ENCODE assay signal across 17 mouse cellular contexts in the genomic region with DNA sequence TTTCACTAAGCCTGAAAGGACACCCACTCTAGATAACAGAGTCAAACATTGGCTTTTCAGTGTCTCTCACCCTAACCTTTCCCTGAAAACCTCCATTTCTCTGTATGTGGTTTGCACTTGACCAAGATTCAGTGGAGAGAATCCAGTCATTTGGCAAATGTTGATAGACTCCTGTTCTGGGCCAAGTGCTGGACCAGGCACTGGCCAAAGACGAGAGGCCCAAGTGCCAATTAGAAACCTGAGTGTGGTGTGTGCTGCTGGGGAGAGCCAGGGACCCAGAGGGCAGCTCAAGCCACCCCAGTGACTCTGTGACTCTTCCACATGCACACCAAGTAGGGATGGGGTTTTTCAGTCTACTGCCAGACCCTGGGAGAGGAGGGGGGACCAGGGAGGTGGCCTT. TPM values are rescaled to one million over a fixed set of nuclear protein-coding genes. Genes with fewer than 3 reads are reported as not detected.
A peak's percentile ranks its signal among the peaks of the same experiment; 100 is the strongest.
DNase-seq lines count a peak whose midpoint lies in the region; ATAC-seq and TF ChIP-seq lines count a peak whose summit lies in the region.
"Had no signal": no experiment of that assay in that cellular context is flagged by ENCODE, and none has a peak within 500 bp of the region (broad histone marks: within the 10 kb centered on the region; RNA-seq: fewer than 3 reads in every experiment).

No protein-coding gene starts in this region.

- DNase-seq in gastrocnemius, adult 18-20 months (ENCODE audit: low spot score), result peak; percentile 72
- DNase-seq in gastrocnemius, postnatal 4 days (ENCODE audit: low spot score in 2 of 2), result no peak
- no peak for DNase-seq in left cerebral cortex, adult 2 months (ENCODE audit: extremely low spot score in 1 of 2, low spot score in 2 of 2)
- DNase-seq in left cerebral cortex, adult 9 months (ENCODE audit: low spot score in 2 of 2), result no peak
- DNase-seq in gastrocnemius, adult 2 months, result peak; percentile 81
- DNase-seq in skeletal muscle tissue, adult 2 months (ENCODE audit: low read depth, low spot score), result peak; percentile 86
- DNase-seq: lung, postnatal 10 days; spleen, adult 18-20 months had no signal

- no peak overlapping the region for H3K4me3 ChIP-seq in left cerebral cortex, adult 2 months
- H3K4me3 ChIP-seq in gastrocnemius, adult 2 months, result no peak overlapping the region
- H3K4me3 ChIP-seq: embryonic facial prominence, embryonic 10.5 days; forebrain, embryonic 15.5 days; hindbrain, embryonic 12.5 days; intestine, embryonic 15.5 days; stomach, embryonic 15.5 days had no signal

- intact Hi-C loops in left cerebral cortex, adult 2 months (cut with DNase I), result no loop called here
- intact Hi-C loops in gastrocnemius, adult 2 months (cut with DNase I), result loop anchor here (1.0 kb wide), 1 partner anchor 65 kb away; no protein-coding TSS in a partner anchor

- no peak for ATAC-seq in erythroid progenitor cell, adult 5-6 weeks (replicated peaks; ENCODE audit: low FRiP score, poor library complexity, severe bottlenecking)
- ATAC-seq: intestine, embryonic 15.5 days; midbrain, embryonic 16.5 days had no signal

- no peak for TF ChIP-seq CTCF in left cerebral cortex, adult 2 months (IDR thresholded peaks at IDR 0.05)
- no peak for TF ChIP-seq CTCF in gastrocnemius, adult 2 months (IDR thresholded peaks at IDR 0.05)

- H3K27ac ChIP-seq in left cerebral cortex, adult 2 months, result peak overlapping the region; percentile 28; the same call in 1 of the 2 replicates
- peak overlapping the region; percentile 94 for H3K27ac ChIP-seq in gastrocnemius, adult 2 months
- H3K27ac ChIP-seq: embryonic facial prominence, embryonic 10.5 days; forebrain, embryonic 15.5 days; hindbrain, embryonic 12.5 days; intestine, embryonic 15.5 days; liver, embryonic 14.5 days; stomach, embryonic 15.5 days had no signal

RNA-seq across cellular contexts. Expression of a gene that starts 40.8 kb away (rescaled TPM):
- total RNA-seq in gastrocnemius, adult 18-20 months (2021), result not detected
- total RNA-seq in gastrocnemius, postnatal 4 days (2021), result under 1 TPM in 1 of 2 experiments, not detected in 1; 0.18 TPM
- total RNA-seq in left cerebral cortex, adult 2 months (2021), result 100 to 1,000 TPM; 159 to 170 TPM
- total RNA-seq in gastrocnemius, adult 2 months (2021), result not detected
- not detected in 2 replicates for total RNA-seq in erythroid progenitor cell, adult 5-6 weeks (2015; ENCODE audit: low replicate concordance)
- not detected in 2 replicates for total RNA-seq in erythroid progenitor cell, adult 5-6 weeks (2017; ENCODE audit: low replicate concordance)
- total RNA-seq: megakaryocyte, adult 5-6 weeks had no signal

Comparison
In these comparisons a context has a peak if more than half of its experiments do, and no peak if none do; other contexts are left out.
1. DNase-seq: peak in gastrocnemius, adult 18-20 months (single experiment), gastrocnemius, adult 2 months (single experiment) and skeletal muscle tissue, adult 2 months (single experiment); none in gastrocnemius, postnatal 4 days (0 of 2), left cerebral cortex, adult 2 months (0 of 2) and left cerebral cortex, adult 9 months (0 of 2).
2. RNA of a gene that starts 40.8 kb away (total RNA-seq): 159 to 170 TPM in left cerebral cortex, adult 2 months; 0.18 TPM in gastrocnemius, postnatal 4 days, not detected in gastrocnemius, adult 18-20 months, not detected in gastrocnemius, adult 2 months and not detected in erythroid progenitor cell, adult 5-6 weeks; every median in the first group is over 100 times any median in the second.